Mouse (Mus musculus) embryonic facial prominence, embryonic 14.5 days (tissue): Measurements from ENCODE around the gene Tk2. TPM values are rescaled to one million over a fixed set of nuclear protein-coding genes. Genes with fewer than 3 reads are reported as not detected.

ENCODE experiments used
- ATAC-seq: fragments of 200-750 bp; cut with Nextera tagmentation; 2 replicates; pipeline ENCODE4 v1.8.0; 2017; ENCODE audit warnings: low read depth, moderate number of reproducible peaks, moderate TSS enrichment
- DNase-seq: peaks from one replicate; pipeline ENCODE4 v3.0.0-alpha.2; 2015; ENCODE audit warnings: low spot score
- H3K27ac ChIP-seq: fragments of 300-500 bp; sonication (generic); replicated peaks from 2 replicates; pipeline ENCODE4 v1.5.1; 2014; ENCODE audit warnings: low read depth, mild to moderate bottlenecking, low read length, moderate library complexity
- H3K27me3 ChIP-seq: fragments of 300-500 bp; sonication (generic); replicated peaks from 2 replicates; pipeline ENCODE4 v1.6.1; 2014; ENCODE audit warnings: low read length; ENCODE audit not compliant: control insufficient read depth, insufficient read depth
- H3K36me3 ChIP-seq: fragments of 300-500 bp; sonication (generic); 2 replicates; pipeline ENCODE4 v1.6.1; 2014; ENCODE audit warnings: low read length, mixed read lengths; ENCODE audit not compliant: control insufficient read depth, insufficient read depth
- H3K4me1 ChIP-seq: fragments of 300-500 bp; sonication (generic); 2 replicates; pipeline ENCODE4 v1.6.1; 2014; ENCODE audit warnings: antibody characterized with exemption, low read length; ENCODE audit not compliant: control insufficient read depth, insufficient read depth
- H3K4me2 ChIP-seq: fragments of 300-500 bp; sonication (generic); 2 replicates; pipeline ENCODE4 v1.6.1; 2014; ENCODE audit warnings: low read depth, mild to moderate bottlenecking, low read length, moderate library complexity, mixed read lengths
- H3K4me3 ChIP-seq: fragments of 300-500 bp; sonication (generic); 2 replicates; pipeline ENCODE4 v1.5.1; 2014; ENCODE audit warnings: low read depth, mild to moderate bottlenecking, low read length
- H3K9ac ChIP-seq: fragments of 300-500 bp; sonication (generic); 2 replicates; pipeline ENCODE4 v1.6.1; 2014; ENCODE audit warnings: low read depth, mild to moderate bottlenecking, low read length, moderate library complexity, mixed read lengths
- H3K9me3 ChIP-seq: fragments of 300-500 bp; sonication (generic); 2 replicates; pipeline ENCODE4 v1.6.1; 2016; ENCODE audit warnings: low read length; ENCODE audit not compliant: control insufficient read depth
- WGBS: fragments of 180-500 bp; shearing (Covaris S2); extraction: QIAGEN DNeasy Blood & Tissue Kit; methylation state at CpG from one replicate; pipeline ENCODE4 v1.1.7; 2014; 5-methylcytosine and 5-hydroxymethylcytosine counted together
- polyA plus RNA-seq: library from polyadenylated mRNA; unstranded; fragments of >200 nt; fragmentation: Nextera tagmentation; extraction: Ambion mirVana; gene quantifications from 2 replicates; pipeline ENCODE4 v1.2.1, GENCODE M21; 2014

The Tk2 gene
- polyA plus RNA-seq, 1 experiment from 2014 or later, result 16.4 TPM

DNA sequence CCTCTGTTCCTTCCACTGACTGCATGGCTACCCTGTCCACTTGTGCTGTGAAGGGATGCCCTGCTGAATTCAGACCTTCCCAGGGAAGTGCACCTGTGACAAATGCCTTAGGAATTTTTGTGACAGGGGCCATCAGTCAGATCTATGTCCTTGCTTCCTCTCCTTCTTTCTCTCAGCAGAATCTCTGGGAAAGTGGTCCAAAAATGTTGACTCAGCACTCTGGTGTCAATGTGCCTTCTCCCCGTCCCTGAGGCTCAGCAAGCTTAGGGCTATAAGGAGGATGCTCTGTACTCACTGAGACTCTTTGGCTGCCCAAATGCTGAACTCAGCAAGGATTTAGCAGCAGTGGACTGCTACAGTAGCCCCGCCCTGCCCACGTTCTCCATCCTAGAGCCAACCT, 46.7 kb downstream of the Tk2 start:
- no peak overlapping the region for H3K4me3 ChIP-seq
- WGBS, result 87% methylated on average over 3 of the region's 3 CpGs
- H3K36me3 ChIP-seq, result no peaks in the 10 kb centered on the region
- no peaks in the 10 kb centered on the region for H3K27me3 ChIP-seq
- ATAC-seq (no peak), DNase-seq (no peak)
- H3K4me2 ChIP-seq, result no peak overlapping the region
- H3K9ac ChIP-seq, result no peak overlapping the region
- H3K27ac ChIP-seq, result no peak overlapping the region
- H3K9me3 ChIP-seq, result 0 out of 2 replicates have a peak, but pooled peaks cover under 1% of the 10 kb centered on the region
- no peaks in the 10 kb centered on the region for H3K4me1 ChIP-seq

DNA sequence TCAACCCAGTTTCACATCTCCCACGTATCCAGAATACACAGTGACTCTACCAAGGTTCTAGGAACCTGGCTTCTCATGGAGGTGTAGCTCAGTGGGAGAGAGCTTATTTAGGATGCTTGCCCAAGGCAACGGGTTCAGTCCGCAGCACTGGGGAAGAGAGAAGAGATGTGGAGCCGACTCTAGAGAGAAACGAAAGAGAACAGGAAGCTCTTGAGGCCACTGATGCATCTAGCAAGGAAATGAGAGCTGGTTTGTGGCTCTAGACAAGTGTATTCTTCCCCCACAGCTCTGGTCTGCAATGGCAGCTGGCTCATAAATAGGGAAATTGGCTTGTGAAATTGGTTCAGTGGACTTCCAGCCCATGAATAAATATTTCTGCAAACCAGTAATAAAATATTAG, 48.6 kb downstream of the Tk2 start:
- 74% methylated on average over 5 of the region's 5 CpGs for WGBS
- no peak for DNase-seq

DNA sequence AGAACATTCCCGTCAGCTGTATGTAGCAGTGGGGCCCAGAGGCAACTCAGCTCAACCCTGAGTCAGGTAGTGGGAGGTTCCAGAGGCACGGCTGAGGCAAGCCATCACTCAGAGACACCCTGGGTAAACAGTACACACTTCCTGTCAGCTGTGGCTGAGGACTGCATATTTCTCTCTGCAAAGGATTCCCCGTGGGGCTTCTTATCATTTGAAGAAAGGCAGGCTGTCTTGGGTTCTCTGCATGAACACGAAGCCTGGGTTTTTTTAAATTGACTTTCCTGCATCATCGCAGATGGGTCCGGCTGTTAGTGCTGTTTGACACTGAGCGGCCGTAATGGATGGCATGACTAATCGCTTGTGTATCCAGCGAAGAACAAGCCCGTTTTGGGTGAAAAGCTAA, 56.9 kb downstream of the Tk2 start:
- DNase-seq (peak; percentile 72), ATAC-seq (peak; percentile 85; the same call in 1 of the 2 replicates)
- Histone ChIP-seq H3K27ac (no peak overlapping the region), H3K4me3 (no peak overlapping the region), H3K4me2 (no peak overlapping the region), H3K9ac (no peak overlapping the region), H3K9me3 (peaks cover 9% of the 10 kb centered on the region; the same call in 1 of the 2 replicates), H3K4me1 (0 out of 2 replicates have a peak, but pooled peaks cover 5% of the 10 kb centered on the region), H3K36me3 (no peaks in the 10 kb centered on the region), H3K27me3 (no peaks in the 10 kb centered on the region)
- 23% methylated on average over 11 of the region's 11 CpGs for WGBS

More for the DNA sequence above, 48.6 kb downstream of the Tk2 start:
- no peak for ATAC-seq
- no peak overlapping the region for H3K4me3 ChIP-seq
- H3K4me2 ChIP-seq, result no peak overlapping the region
- H3K27me3 ChIP-seq, result no peaks in the 10 kb centered on the region
- no peaks in the 10 kb centered on the region for H3K36me3 ChIP-seq
- no peaks in the 10 kb centered on the region for H3K4me1 ChIP-seq
- H3K27ac ChIP-seq, result no peak overlapping the region
- peaks cover 5% of the 10 kb centered on the region; the same call in 1 of the 2 replicates for H3K9me3 ChIP-seq
- no peak overlapping the region for H3K9ac ChIP-seq

- H3K9me3 ChIP-seq, result peaks cover 6% of the 10 kb centered on the region; the same call in 1 of the 2 replicates
- WGBS, result 72% methylated on average over 6 of the region's 6 CpGs
- no peak overlapping the region for H3K27ac ChIP-seq
- no peak for ATAC-seq
- no peak overlapping the region for H3K4me2 ChIP-seq
- H3K9ac ChIP-seq, result no peak overlapping the region
- no peaks in the 10 kb centered on the region for H3K27me3 ChIP-seq
- H3K4me1 ChIP-seq, result 0 out of 2 replicates have a peak, but pooled peaks cover 5% of the 10 kb centered on the region
- DNase-seq, result peak; percentile 15
- H3K36me3 ChIP-seq, result no peaks in the 10 kb centered on the region
- H3K4me3 ChIP-seq, result no peak overlapping the region
Measured at GRCm38 (mm10) chr8:104190777-104191468, 57.4 kb downstream of the Tk2 start.

GRCm38 (mm10) chr8:104188459-104188858, 59.9 kb downstream of the Tk2 start:
- no peaks in the 10 kb centered on the region for H3K27me3 ChIP-seq
- H3K27ac ChIP-seq, result no peak overlapping the region
- ATAC-seq (no peak), DNase-seq (no peak)
- H3K9me3 ChIP-seq, result peaks cover 6% of the 10 kb centered on the region; the same call in 1 of the 2 replicates
- no peaks in the 10 kb centered on the region for H3K36me3 ChIP-seq
- WGBS, result 62% methylated on average over 5 of the region's 5 CpGs
- H3K4me2 ChIP-seq, result no peak overlapping the region
- H3K4me3 ChIP-seq, result no peak overlapping the region
- H3K4me1 ChIP-seq, result 0 out of 2 replicates have a peak, but pooled peaks cover 5% of the 10 kb centered on the region
- H3K9ac ChIP-seq, result no peak overlapping the region

DNA sequence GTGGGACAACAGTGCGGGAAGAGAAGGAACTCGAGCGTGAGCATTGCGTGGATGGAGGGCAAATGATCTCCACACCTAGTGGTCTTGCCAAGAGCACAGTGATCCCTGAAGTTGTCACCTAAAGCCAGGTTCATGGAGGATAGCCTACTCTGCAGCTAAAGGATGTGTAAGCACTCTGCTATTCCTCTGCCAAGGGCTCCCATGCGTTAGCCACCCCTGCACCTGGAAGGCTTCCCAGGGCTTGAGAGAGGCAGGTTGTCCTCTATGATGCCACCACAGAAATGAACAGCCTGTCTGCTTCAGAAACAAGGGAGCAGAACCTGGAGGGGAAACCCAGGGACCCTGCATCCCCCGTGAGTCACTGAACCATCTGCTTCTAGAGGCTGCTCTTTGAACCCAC, 60.7 kb downstream of the Tk2 start:
- DNase-seq (no peak), ATAC-seq (no peak)
- Histone ChIP-seq H3K9ac (no peak overlapping the region), H3K27ac (no peak overlapping the region), H3K27me3 (no peaks in the 10 kb centered on the region), H3K9me3 (no peaks in the 10 kb centered on the region), H3K4me1 (0 out of 2 replicates have a peak, but pooled peaks cover 5% of the 10 kb centered on the region), H3K4me3 (no peak overlapping the region), H3K4me2 (no peak overlapping the region), H3K36me3 (no peaks in the 10 kb centered on the region)
- WGBS, result 83% methylated on average over 6 of the region's 6 CpGs

DNA sequence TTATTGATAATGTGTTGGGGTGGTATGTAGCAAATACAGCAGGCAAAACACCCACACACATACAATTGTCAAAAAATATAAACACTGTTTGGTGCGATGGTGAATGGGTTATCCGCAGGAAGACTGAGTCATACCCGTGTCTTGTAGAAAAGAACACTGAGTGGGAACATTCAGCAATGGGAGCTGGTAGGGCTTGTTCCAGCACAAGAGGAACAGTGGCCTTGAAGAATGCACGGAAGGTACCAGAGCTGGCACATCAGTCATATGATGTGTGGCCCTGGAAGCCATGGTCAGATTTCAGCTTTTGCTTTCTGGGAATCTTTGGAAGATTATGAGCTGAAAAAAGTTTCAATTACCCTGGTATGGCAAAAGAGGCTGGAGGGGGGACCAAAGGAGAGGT, 61.5 kb downstream of the Tk2 start:
- Histone ChIP-seq H3K27ac (no peak overlapping the region), H3K4me2 (no peak overlapping the region), H3K4me1 (0 out of 2 replicates have a peak, but pooled peaks cover 5% of the 10 kb centered on the region), H3K36me3 (no peaks in the 10 kb centered on the region), H3K27me3 (no peaks in the 10 kb centered on the region), H3K9me3 (no peaks in the 10 kb centered on the region), H3K4me3 (no peak overlapping the region), H3K9ac (no peak overlapping the region)
- ATAC-seq (no peak), DNase-seq (no peak)
- WGBS, result 86% methylated on average over 4 of the region's 4 CpGs

GRCm38 (mm10) chr8:104184905-104185304, 63.5 kb downstream of the Tk2 start:
- no peak overlapping the region for H3K4me2 ChIP-seq
- no peaks in the 10 kb centered on the region for H3K4me1 ChIP-seq
- no peak overlapping the region for H3K27ac ChIP-seq
- no peaks in the 10 kb centered on the region for H3K9me3 ChIP-seq
- no peaks in the 10 kb centered on the region for H3K27me3 ChIP-seq
- WGBS, result 16% methylated on average over 6 of the region's 6 CpGs
- peak; percentile 80 for ATAC-seq
- peak; percentile 26 for DNase-seq
- no peak overlapping the region for H3K4me3 ChIP-seq
- H3K36me3 ChIP-seq, result no peaks in the 10 kb centered on the region
- no peak overlapping the region for H3K9ac ChIP-seq

DNA sequence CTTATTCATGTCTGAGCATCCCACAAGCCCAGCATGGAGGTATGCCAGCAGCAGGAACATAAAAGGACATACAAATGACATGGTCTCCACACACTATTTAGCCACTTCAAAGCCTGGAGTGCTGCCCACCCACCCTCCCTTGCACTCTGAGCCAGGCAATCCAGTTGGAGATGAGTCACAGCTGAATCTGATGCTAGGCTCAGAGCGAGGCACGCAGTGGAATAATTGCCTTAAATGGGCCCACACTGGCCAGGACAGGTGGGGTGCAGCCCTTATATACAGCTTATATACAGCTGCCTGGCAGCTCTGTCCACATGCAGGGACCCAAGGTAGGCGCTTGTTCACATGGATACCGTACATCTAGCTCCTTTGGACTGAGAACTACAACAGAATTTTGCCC, 71.3 kb downstream of the Tk2 start:
- DNase-seq (peak; percentile 12), ATAC-seq (no peak)
- WGBS, result 67% methylated on average over 4 of the region's 4 CpGs
- H3K27ac ChIP-seq, result no peak overlapping the region
- no peaks in the 10 kb centered on the region for H3K4me1 ChIP-seq
- H3K4me3 ChIP-seq, result no peak overlapping the region
- no peak overlapping the region for H3K9ac ChIP-seq
- no peaks in the 10 kb centered on the region for H3K9me3 ChIP-seq
- no peak overlapping the region for H3K4me2 ChIP-seq
- no peaks in the 10 kb centered on the region for H3K36me3 ChIP-seq
- peaks cover 17% of the 10 kb centered on the region for H3K27me3 ChIP-seq
